Mouse (Mus musculus) cerebellum, adult 2 months (tissue): ENCODE measurements at regions not wholly inside any gene's neighbourhood (a gene's known extent, or its start where the extent isn't known, plus 50 kb on each side); places are given as distances from the start of the nearest gene placed in this dataset.

Source experiments
- CTCF ChIP-seq: fragments of 200-500 bp; IDR thresholded peaks from 2 replicates; pipeline ENCODE4 v1.5.1; 2011; ENCODE audit warnings: low read depth, mild to moderate bottlenecking, control low read depth, low read length, moderate library complexity, borderline replicate concordance; ENCODE audit not compliant: insufficient read depth
- POLR2A ChIP-seq: fragments of 200-500 bp; IDR thresholded peaks from 2 replicates; pipeline ENCODE4 v1.6.1; 2011; ENCODE audit warnings: low read length, control low read depth, borderline replicate concordance; ENCODE audit not compliant: insufficient read depth

DNA sequence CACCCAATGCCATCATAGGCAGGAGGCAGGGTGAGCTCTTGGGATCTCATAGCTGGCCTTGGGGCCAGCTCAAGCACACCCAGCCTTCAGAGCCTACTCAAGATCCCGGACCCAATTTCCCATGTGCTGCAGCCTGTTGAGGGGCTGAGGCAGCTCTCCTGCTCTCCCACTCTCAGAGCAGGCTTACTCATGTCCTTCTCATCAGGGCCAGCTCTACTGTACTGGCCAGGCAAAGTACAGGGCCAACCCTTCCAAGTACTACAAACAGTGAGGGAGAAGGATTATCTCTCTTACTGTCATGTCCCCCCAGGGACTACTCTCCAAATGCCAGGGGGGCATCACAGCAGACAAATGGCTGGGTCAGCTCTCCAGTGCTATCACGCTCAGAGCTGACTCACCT, 1169.8 kb downstream of the Pcdh18 start:
- TF ChIP-seq CTCF (no peak), POLR2A (no peak)
